Comparison of ENCODE assay signal across 16 mouse cellular contexts in genomic region chr5:63867421-63867820, GRCm38 (mm10). TPM values are rescaled to one million over a fixed set of nuclear protein-coding genes. Genes with fewer than 3 reads are reported as not detected.
DNase-seq lines count a peak whose midpoint lies in the region; ATAC-seq and TF ChIP-seq lines count a peak whose summit lies in the region.
"Had no signal": no experiment of that assay in that cellular context is flagged by ENCODE, and none has a peak within 500 bp of the region (broad histone marks: within the 10 kb centered on the region; RNA-seq: fewer than 3 reads in every experiment).

No protein-coding gene starts in this region.

- peak; percentile 44 for DNase-seq in embryo, embryonic 10 days (ENCODE audit: low spot score)
- no peak for DNase-seq in embryo, embryonic 9.5 days (ENCODE audit: extremely low spot score)
- DNase-seq in kidney, adult 18-20 months, result peak; percentile 67
- DNase-seq in kidney, postnatal 25 days, result peak; percentile 73 to 92
- no peak for DNase-seq in stomach, postnatal 0 days (ENCODE audit: low spot score)
- DNase-seq in urinary bladder, adult 2 months (ENCODE audit: low spot score), result no peak
- no peak for DNase-seq in urinary bladder, postnatal 10 days (ENCODE audit: low spot score)
- no peak for DNase-seq in hindbrain, embryonic 14.5 days (ENCODE audit: low spot score)
- DNase-seq: cerebellum, adult 2 months; heart, adult 18-20 months; heart, postnatal 10 days; lung, embryonic 14.5 days; right cerebral cortex, adult 18-20 months had no signal

- H3K4me3 ChIP-seq in stomach, postnatal 0 days (ENCODE audit: low read depth, low read length), result no peak overlapping the region
- no peak overlapping the region for H3K4me3 ChIP-seq in hindbrain, embryonic 14.5 days (replicated peaks; ENCODE audit: low read length)
- H3K4me3 ChIP-seq: neural tube, embryonic 13.5 days had no signal

- H3K36me3 ChIP-seq in stomach, postnatal 0 days (ENCODE audit: control insufficient read depth, insufficient read depth, low read length), result no peaks in the 10 kb centered on the region
- H3K36me3 ChIP-seq in hindbrain, embryonic 14.5 days (replicated peaks; ENCODE audit: control insufficient read depth, insufficient read depth), result no peaks in the 10 kb centered on the region
- H3K36me3 ChIP-seq: neural tube, embryonic 13.5 days had no signal

- no peaks in the 10 kb centered on the region for H3K9me3 ChIP-seq in stomach, postnatal 0 days (ENCODE audit: control insufficient read depth, low read length)
- no peaks in the 10 kb centered on the region for H3K9me3 ChIP-seq in hindbrain, embryonic 14.5 days (ENCODE audit: control insufficient read depth, low read length)
- H3K9me3 ChIP-seq: neural tube, embryonic 13.5 days had no signal

- no peaks in the 10 kb centered on the region for H3K27me3 ChIP-seq in stomach, postnatal 0 days (ENCODE audit: control insufficient read depth, insufficient read depth, low read length)
- no peaks in the 10 kb centered on the region for H3K27me3 ChIP-seq in hindbrain, embryonic 14.5 days (ENCODE audit: control insufficient read depth, insufficient read depth, low read length)
- H3K27me3 ChIP-seq: CH12.LX; neural tube, embryonic 13.5 days had no signal

- no peak overlapping the region for H3K9ac ChIP-seq in stomach, postnatal 0 days (ENCODE audit: low read length)
- H3K9ac ChIP-seq in hindbrain, embryonic 14.5 days, result no peak overlapping the region
- H3K9ac ChIP-seq: lung, embryonic 14.5 days; neural tube, embryonic 13.5 days had no signal

- H3K27ac ChIP-seq in stomach, postnatal 0 days (replicated peaks), result no peak overlapping the region
- H3K27ac ChIP-seq in hindbrain, embryonic 14.5 days, result no peak overlapping the region
- H3K27ac ChIP-seq: neural tube, embryonic 13.5 days had no signal

- TF ChIP-seq CTCF in stomach, postnatal 0 days (IDR thresholded peaks at IDR 0.05; ENCODE audit: low read depth), result no peak

- H3K4me2 ChIP-seq in stomach, postnatal 0 days (replicated peaks; ENCODE audit: low read depth), result no peak overlapping the region
- H3K4me2 ChIP-seq in hindbrain, embryonic 14.5 days (replicated peaks), result no peak overlapping the region
- H3K4me2 ChIP-seq: lung, embryonic 14.5 days; neural tube, embryonic 13.5 days had no signal

- 0 out of 2 replicates have a peak, but pooled peaks have one; percentile 34 for ATAC-seq in stomach, postnatal 0 days (ENCODE audit: low FRiP score, low TSS enrichment)
- ATAC-seq in hindbrain, embryonic 14.5 days (ENCODE audit: low FRiP score), result no peak
- ATAC-seq: inflammation-experienced regulatory T-cells, adult 6 months had no signal

- TF ChIP-seq EP300 in stomach, postnatal 0 days (optimal IDR thresholded peaks at IDR 0.05), result no peak

- WGBS in stomach, postnatal 0 days, result 36% methylated on average over 3 of the region's 3 CpGs
- 34% methylated on average over 3 of the region's 3 CpGs for WGBS in hindbrain, embryonic 14.5 days

- no peaks in the 10 kb centered on the region for H3K4me1 ChIP-seq in stomach, postnatal 0 days (replicated peaks; ENCODE audit: control insufficient read depth, insufficient read depth)
- peaks cover 8% of the 10 kb centered on the region; the same call in 1 of the 2 replicates for H3K4me1 ChIP-seq in hindbrain, embryonic 14.5 days (replicated peaks; ENCODE audit: control insufficient read depth, insufficient read depth, low read length)

RNA-seq across cellular contexts. Expression of gene 0610040J01Rik, which starts 55.3 kb away (rescaled TPM):
- polyA plus RNA-seq in stomach, postnatal 0 days (2015; fragmentation: Nextera tagmentation; extraction: Ambion mirVana), result 53.8 and 56.2 TPM in 2 replicates
- 16.1 and 17.0 TPM in 2 replicates for polyA plus RNA-seq in urinary bladder, adult 2 months (2012; rRNA removed)
- polyA plus RNA-seq in hindbrain, embryonic 14.5 days (2014; fragmentation: Nextera tagmentation; extraction: Ambion mirVana), result 2.5 and 3.3 TPM in 2 replicates
- polyA plus RNA-seq: inflammation-experienced regulatory T-cells, adult 6 months had no signal

Comparison
In these comparisons a context has a peak if more than half of its experiments do, and no peak if none do; other contexts are left out.
1. DNase-seq: peak in embryo, embryonic 10 days (single experiment), kidney, adult 18-20 months (single experiment) and kidney, postnatal 25 days (2 of 2); none in embryo, embryonic 9.5 days (single experiment), stomach, postnatal 0 days (single experiment), urinary bladder, adult 2 months (single experiment), urinary bladder, postnatal 10 days (single experiment) and hindbrain, embryonic 14.5 days (single experiment).